Mouse (Mus musculus) E14TG2a.4 (cell line): ENCODE data around the gene Pcx.

Experiments
- CTCF ChIP-seq: conservative IDR thresholded peaks from 2 replicates; pipeline ENCODE4 v1.5.1; 2014; ENCODE audit warnings: low read length
- POU5F1 ChIP-seq: IDR thresholded peaks from 2 replicates; pipeline ENCODE4 v1.6.1; 2014; ENCODE audit warnings: low read length, borderline replicate concordance

DNA sequence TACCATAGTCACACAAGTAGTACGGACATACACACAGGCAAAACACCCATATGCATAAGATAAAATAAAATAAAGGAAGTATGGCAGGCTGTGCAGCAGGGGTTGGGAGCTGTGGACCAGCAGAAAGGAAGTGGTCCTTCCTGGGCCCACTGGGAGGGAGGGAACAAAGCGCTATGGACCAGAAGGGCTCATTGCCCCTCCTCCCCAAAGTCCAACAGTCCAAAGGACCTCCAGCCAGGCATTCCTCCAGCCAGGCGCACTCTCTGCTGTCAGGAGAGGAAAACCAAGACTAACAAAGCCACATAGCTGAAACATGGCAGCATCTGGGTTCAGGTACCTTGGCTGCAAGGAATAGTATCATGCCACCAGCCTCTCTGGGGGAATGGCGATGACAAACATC is 45.6 kb upstream of the Pcx start:
- TF ChIP-seq CTCF (no peak), POU5F1 (no peak)
